Mouse (Mus musculus) thymus, postnatal 36 days (tissue): ENCODE measurements around the gene Anapc7.
"Not testable (repeated sequence)": the region's sequence is repeated elsewhere in the genome, so short reads cannot be mapped to it uniquely, and the experiment has no call there.

ENCODE experiments used
- DNase-seq, 2 experiments: peaks; one replicate each; pipeline ENCODE4 v3.0.0; 2022; ENCODE audit warnings: mixed read lengths in 2 of 2

Anapc7 gene

GRCm38 (mm10) chr5:122409692-122410645 lies 11.5 kb upstream of the Anapc7 start:
- no peak for DNase-seq

GRCm38 (mm10) chr5:122411892-122412291 lies 9.6 kb upstream of the Anapc7 start:
- DNase-seq, result no peak

GRCm38 (mm10) chr5:122412826-122413225 lies 8.7 kb upstream of the Anapc7 start:
- DNase-seq, result no peak

- DNase-seq, result no peak
Measured at GRCm38 (mm10) chr5:122414351-122414750, 7.1 kb upstream of the Anapc7 start.

- no peak for DNase-seq
Measured at GRCm38 (mm10) chr5:122415465-122415864, 6.0 kb upstream of the Anapc7 start.

- DNase-seq, result not testable (repeated sequence)
Measured at GRCm38 (mm10) chr5:122420676-122421075, 817 bp upstream of the Anapc7 start.

- DNase-seq, result peak; percentile 86 to 93
Measured at GRCm38 (mm10) chr5:122422071-122422964, 825 bp downstream of the Anapc7 start.

GRCm38 (mm10) chr5:122423083-122423482 lies 1.6 kb downstream of the Anapc7 start:
- DNase-seq, result no peak

GRCm38 (mm10) chr5:122425550-122425949 lies 4.1 kb downstream of the Anapc7 start:
- no peak for DNase-seq

GRCm38 (mm10) chr5:122430036-122430775 lies 8.7 kb downstream of the Anapc7 start:
- no peak for DNase-seq

GRCm38 (mm10) chr5:122431221-122431620 lies 9.7 kb downstream of the Anapc7 start:
- DNase-seq, result no peak

GRCm38 (mm10) chr5:122434541-122434940 lies 13.0 kb downstream of the Anapc7 start:
- DNase-seq, result no peak

- no peak for DNase-seq
Measured at GRCm38 (mm10) chr5:122439400-122440094, 18.1 kb downstream of the Anapc7 start.

- no peak for DNase-seq
Measured at GRCm38 (mm10) chr5:122440095-122440630, 18.7 kb downstream of the Anapc7 start.

GRCm38 (mm10) chr5:122444492-122444891 lies 23.0 kb downstream of the Anapc7 start:
- DNase-seq, result no peak

GRCm38 (mm10) chr5:122445051-122445610 lies 23.6 kb downstream of the Anapc7 start:
- no peak for DNase-seq

GRCm38 (mm10) chr5:122447857-122448256 lies 26.4 kb downstream of the Anapc7 start:
- no peak for DNase-seq

- no peak for DNase-seq
Measured at GRCm38 (mm10) chr5:122448869-122449268, 27.4 kb downstream of the Anapc7 start.

- no peak for DNase-seq
Measured at GRCm38 (mm10) chr5:122449946-122450345, 28.5 kb downstream of the Anapc7 start.

GRCm38 (mm10) chr5:122450913-122451317 lies 29.4 kb downstream of the Anapc7 start:
- DNase-seq, result no peak

- DNase-seq, result no peak
Measured at GRCm38 (mm10) chr5:122451324-122451723, 29.8 kb downstream of the Anapc7 start.
